Mouse (Mus musculus): ENCODE results near the gene Olfr130.

Gene Olfr130

GRCm38 (mm10) chr17:38063621-38064020 is at the start of gene Olfr130:
Gene Olfr130, plus strand, starts transcription at chr17:38063921.
- DNase-seq = no peak

DNA sequence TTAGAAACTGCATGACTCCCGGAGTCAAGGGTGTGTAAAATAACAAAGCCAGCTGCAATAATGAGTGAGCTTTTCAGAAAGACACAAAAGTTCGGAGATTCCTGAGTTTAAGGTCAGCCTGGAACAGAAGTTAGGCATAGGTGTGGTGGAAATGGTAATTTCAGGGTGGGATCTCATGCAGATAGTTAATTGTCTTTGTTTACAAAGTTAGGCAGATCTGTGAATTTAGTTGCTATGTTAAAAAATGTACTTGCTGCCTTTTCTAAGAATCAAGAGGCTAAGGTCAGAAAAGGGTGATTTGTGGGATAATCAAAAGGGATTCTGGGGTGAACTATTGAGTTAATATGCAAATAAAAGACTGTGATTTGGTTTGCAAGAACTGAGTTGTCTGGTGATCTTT is 47.4 kb upstream of the Olfr130 start:
- no peak for DNase-seq

DNA sequence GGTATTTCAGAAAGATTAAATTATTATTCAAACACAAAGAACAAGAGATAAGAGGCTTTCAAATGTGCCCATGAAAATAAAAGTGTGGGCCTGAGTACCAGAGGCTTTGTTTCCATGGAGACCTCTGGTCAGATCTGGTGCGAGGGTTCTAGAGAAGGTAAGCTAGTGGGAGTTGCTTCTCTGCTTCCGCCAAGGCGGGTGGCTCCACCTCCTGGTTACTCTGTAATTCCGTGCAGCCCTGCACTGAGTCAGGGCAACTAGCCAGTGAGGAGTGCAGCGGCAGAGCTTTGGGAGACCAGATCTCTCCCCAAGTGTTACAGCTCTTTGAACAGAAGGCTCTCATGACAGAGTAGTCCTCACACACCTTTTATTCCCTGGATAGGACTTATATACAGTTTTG is 37.4 kb upstream of the Olfr130 start:
- DNase-seq = no peak

GRCm38 (mm10) chr17:38059979-38060378 is 3.7 kb upstream of the Olfr130 start, which contains the start of gene Olfr129:
Gene Olfr129, minus strand, starts transcription at chr17:38060079.
- no peak for DNase-seq

DNA sequence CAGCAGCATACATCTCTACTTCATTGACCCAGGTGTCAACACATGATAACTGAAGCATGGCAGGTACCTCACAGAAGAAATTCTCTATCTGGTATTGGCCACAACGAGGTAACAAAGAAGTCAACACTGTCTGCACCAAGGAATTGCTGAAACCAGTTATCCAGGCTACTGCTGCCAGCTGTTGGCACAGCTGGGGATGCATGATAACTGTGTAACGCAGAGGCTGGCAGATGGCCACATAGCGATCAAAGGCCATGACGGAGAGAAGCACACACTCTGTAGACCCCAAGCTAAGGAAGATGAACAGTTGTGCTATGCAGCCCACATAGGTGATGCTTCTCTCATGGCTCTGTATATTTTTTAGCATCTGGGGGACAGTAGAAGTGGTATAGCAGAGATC is 18.6 kb downstream of the Olfr130 start:
- DNase-seq = no peak

DNA sequence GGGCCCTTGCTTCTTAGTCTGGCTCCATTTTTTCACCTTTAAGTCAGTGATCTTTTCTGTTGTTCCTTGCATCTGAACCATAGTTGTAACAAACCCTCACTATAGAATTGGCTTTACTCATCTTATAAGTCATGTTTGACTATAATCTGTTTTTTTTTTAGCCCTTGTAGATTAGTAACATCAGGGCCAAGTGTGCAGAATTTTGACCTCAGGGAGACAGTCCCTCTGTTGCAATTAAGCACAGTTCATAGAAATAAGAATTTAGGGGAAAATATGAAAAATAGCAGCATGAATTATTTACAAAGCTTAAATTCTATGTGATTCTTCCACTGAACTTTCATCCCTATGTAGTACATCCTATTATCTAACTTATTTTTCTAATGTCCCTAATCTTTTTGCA is 24.9 kb downstream of the Olfr130 start, which contains the start of gene Olfr131:
TSS of gene Olfr131 (minus strand) at position 101 of the 400 bp plus-strand sequence.
- DNase-seq = no peak

All from cerebellum, adult 11-12 months (tissue).